Mouse (Mus musculus) stomach, embryonic 15.5 days (tissue): ENCODE results near the gene Iqgap2. TPM values are rescaled to one million over a fixed set of nuclear protein-coding genes. Genes with fewer than 3 reads are reported as not detected.

ENCODE experiments used
- ATAC-seq: fragments of 200-750 bp; cut with Nextera tagmentation; 2 replicates; pipeline ENCODE4 v1.8.0; 2017; ENCODE audit warnings: low read depth, moderate number of reproducible peaks, moderate TSS enrichment; ENCODE audit not compliant: insufficient read depth, low FRiP score
- H3K27ac ChIP-seq: fragments of 300-500 bp; sonication (generic); 2 replicates; pipeline ENCODE4 v1.5.1; 2015; ENCODE audit warnings: mild to moderate bottlenecking, inconsistent platforms
- H3K27me3 ChIP-seq: fragments of 300-500 bp; sonication (generic); replicated peaks from 2 replicates; pipeline ENCODE4 v1.6.1; 2015; ENCODE audit warnings: inconsistent platforms
- H3K36me3 ChIP-seq: fragments of 300-500 bp; sonication (generic); 2 replicates; pipeline ENCODE4 v1.6.1; 2015; ENCODE audit warnings: inconsistent platforms
- H3K4me1 ChIP-seq: fragments of 300-500 bp; sonication (generic); 2 replicates; pipeline ENCODE4 v1.6.1; 2015; ENCODE audit warnings: inconsistent platforms
- H3K4me2 ChIP-seq: fragments of 300-500 bp; sonication (generic); 2 replicates; pipeline ENCODE4 v1.6.1; 2015; ENCODE audit warnings: mild to moderate bottlenecking, inconsistent platforms
- H3K4me3 ChIP-seq: fragments of 300-500 bp; sonication (generic); replicated peaks from 2 replicates; pipeline ENCODE4 v1.5.1; 2015; ENCODE audit warnings: inconsistent platforms
- H3K9ac ChIP-seq: fragments of 300-500 bp; sonication (generic); 2 replicates; pipeline ENCODE4 v1.6.1; 2015; ENCODE audit warnings: inconsistent platforms
- H3K9me3 ChIP-seq: fragments of 300-500 bp; sonication (generic); 2 replicates; pipeline ENCODE4 v1.6.1; 2016; ENCODE audit warnings: inconsistent platforms
- WGBS: fragments of 180-500 bp; shearing (Covaris S2); methylation state at CpG from one replicate; pipeline ENCODE4 v1.1.7; 2015; 5-methylcytosine and 5-hydroxymethylcytosine counted together
- polyA plus RNA-seq: library from polyadenylated mRNA; unstranded; fragments of >200 nt; fragmentation: Nextera tagmentation; extraction: Ambion mirVana; gene quantifications from 2 replicates; pipeline ENCODE4 v1.2.1, GENCODE M21; 2015

The Iqgap2 gene
- polyA plus RNA-seq, 1 experiment from 2014 or later = 20.3 TPM

- Histone ChIP-seq H3K36me3 (0 out of 2 replicates have a peak, but pooled peaks cover 6% of the 10 kb centered on the region), H3K9me3 (no peaks in the 10 kb centered on the region), H3K4me3 (no peak overlapping the region), H3K4me1 (no peaks in the 10 kb centered on the region), H3K27ac (no peak overlapping the region), H3K9ac (no peak overlapping the region), H3K27me3 (no peaks in the 10 kb centered on the region), H3K4me2 (no peak overlapping the region)
- WGBS = 78% methylated on average over 7 of the region's 7 CpGs
- ATAC-seq = no peak
Observed at GRCm38 (mm10) chr13:95626696-95627095, 265.0 kb downstream of the Iqgap2 start.

GRCm38 (mm10) chr13:95623042-95623441 is 268.7 kb downstream of the Iqgap2 start:
- 80% methylated on average over 3 of the region's 3 CpGs for WGBS
- no peak overlapping the region for H3K9ac ChIP-seq
- no peaks in the 10 kb centered on the region for H3K4me1 ChIP-seq
- H3K4me2 ChIP-seq = no peak overlapping the region
- H3K36me3 ChIP-seq = no peaks in the 10 kb centered on the region
- ATAC-seq = no peak
- H3K9me3 ChIP-seq = no peaks in the 10 kb centered on the region
- H3K27ac ChIP-seq = no peak overlapping the region
- H3K4me3 ChIP-seq = no peak overlapping the region
- no peaks in the 10 kb centered on the region for H3K27me3 ChIP-seq

DNA sequence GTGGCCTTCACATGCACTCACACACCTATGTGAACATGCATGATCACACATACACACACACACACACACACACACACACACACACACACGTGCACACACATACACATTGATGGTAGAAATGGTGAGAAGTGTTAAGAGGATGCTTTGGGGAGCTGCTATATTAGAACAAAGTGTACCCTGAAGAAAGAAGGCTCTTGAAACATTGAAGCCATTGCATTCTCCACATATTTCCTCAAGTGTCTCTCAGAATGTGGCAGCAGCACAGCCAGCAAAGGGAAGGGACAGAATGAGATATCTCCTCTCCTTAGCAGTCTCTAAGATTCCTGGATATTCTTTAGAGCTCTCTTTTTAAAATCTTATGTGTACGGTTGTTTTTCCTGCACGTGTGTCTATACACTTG is 270.2 kb downstream of the Iqgap2 start:
- no peak overlapping the region for H3K4me2 ChIP-seq
- no peaks in the 10 kb centered on the region for H3K36me3 ChIP-seq
- ATAC-seq = no peak
- H3K4me1 ChIP-seq = peaks cover 3% of the 10 kb centered on the region
- H3K27me3 ChIP-seq = no peaks in the 10 kb centered on the region
- WGBS = 78% methylated on average over 3 of the region's 3 CpGs
- H3K4me3 ChIP-seq = no peak overlapping the region
- H3K9me3 ChIP-seq = no peaks in the 10 kb centered on the region
- H3K9ac ChIP-seq = no peak overlapping the region
- no peak overlapping the region for H3K27ac ChIP-seq

DNA sequence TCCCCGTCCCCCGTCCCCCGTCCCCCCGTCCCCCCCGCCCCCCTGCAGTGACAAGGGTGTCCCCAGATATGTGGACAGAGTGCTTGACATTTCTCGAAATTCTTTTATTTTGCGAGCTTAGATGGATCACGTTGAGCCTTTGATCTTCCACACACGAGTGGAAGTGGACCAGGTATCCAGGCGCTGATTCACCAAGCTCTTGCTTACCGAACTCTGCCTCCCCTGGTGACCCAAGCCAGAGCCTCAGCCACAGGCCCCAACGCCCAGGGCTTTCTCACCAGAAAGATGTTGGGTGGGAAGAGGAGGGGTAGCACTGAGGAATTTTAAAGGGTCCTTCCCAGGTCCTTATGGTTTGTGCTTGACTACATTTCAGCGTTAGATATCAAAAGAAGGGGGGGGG is 272.9 kb downstream of the Iqgap2 start:
- Histone ChIP-seq H3K9ac (no peak overlapping the region; the same call in 1 of the 2 replicates), H3K4me3 (peak overlapping the region; percentile 72), H3K4me2 (peak overlapping the region; percentile 73), H3K9me3 (no peaks in the 10 kb centered on the region), H3K36me3 (no peaks in the 10 kb centered on the region), H3K27ac (0 out of 2 replicates have a peak overlapping the region, but pooled peaks have one; percentile 60), H3K4me1 (peaks cover 7% of the 10 kb centered on the region), H3K27me3 (no peaks in the 10 kb centered on the region)
- ATAC-seq = no peak; the same call in 1 of the 2 replicates
- 10% methylated on average over 13 of the region's 13 CpGs for WGBS

- peaks cover 7% of the 10 kb centered on the region for H3K4me1 ChIP-seq
- H3K9me3 ChIP-seq = no peaks in the 10 kb centered on the region
- H3K9ac ChIP-seq = peak within 1 kb of the TSS; percentile 70
- no peaks in the 10 kb centered on the region for H3K36me3 ChIP-seq
- H3K4me3 ChIP-seq = peak within 1 kb of the TSS; percentile 72
- peak within 1 kb of the TSS; percentile 73 for H3K4me2 ChIP-seq
- under 1% methylated on average over 42 of the region's 42 CpGs for WGBS
- peak; percentile 94 for ATAC-seq
- H3K27ac ChIP-seq = peak within 1 kb of the TSS; percentile 60; the same call in 1 of the 2 replicates
- no peaks in the 10 kb centered on the region for H3K27me3 ChIP-seq
Observed at GRCm38 (mm10) chr13:95618309-95618712, 273.4 kb downstream of the Iqgap2 start, which contains the start of gene F2r. Gene F2r, minus strand, starts transcription at chr13:95618487.

GRCm38 (mm10) chr13:95617671-95618171 is 274.0 kb downstream of the Iqgap2 start:
- Histone ChIP-seq H3K4me1 (peaks cover 7% of the 10 kb centered on the region), H3K4me2 (peak overlapping the region; percentile 73), H3K9ac (peak overlapping the region; percentile 70), H3K4me3 (peak overlapping the region; percentile 72), H3K9me3 (no peaks in the 10 kb centered on the region), H3K27ac (peak overlapping the region; percentile 59; the same call in 1 of the 2 replicates), H3K27me3 (no peaks in the 10 kb centered on the region), H3K36me3 (no peaks in the 10 kb centered on the region)
- WGBS = under 1% methylated on average over 21 of the region's 21 CpGs
- ATAC-seq = peak; percentile 21; the same call in 1 of the 2 replicates

DNA sequence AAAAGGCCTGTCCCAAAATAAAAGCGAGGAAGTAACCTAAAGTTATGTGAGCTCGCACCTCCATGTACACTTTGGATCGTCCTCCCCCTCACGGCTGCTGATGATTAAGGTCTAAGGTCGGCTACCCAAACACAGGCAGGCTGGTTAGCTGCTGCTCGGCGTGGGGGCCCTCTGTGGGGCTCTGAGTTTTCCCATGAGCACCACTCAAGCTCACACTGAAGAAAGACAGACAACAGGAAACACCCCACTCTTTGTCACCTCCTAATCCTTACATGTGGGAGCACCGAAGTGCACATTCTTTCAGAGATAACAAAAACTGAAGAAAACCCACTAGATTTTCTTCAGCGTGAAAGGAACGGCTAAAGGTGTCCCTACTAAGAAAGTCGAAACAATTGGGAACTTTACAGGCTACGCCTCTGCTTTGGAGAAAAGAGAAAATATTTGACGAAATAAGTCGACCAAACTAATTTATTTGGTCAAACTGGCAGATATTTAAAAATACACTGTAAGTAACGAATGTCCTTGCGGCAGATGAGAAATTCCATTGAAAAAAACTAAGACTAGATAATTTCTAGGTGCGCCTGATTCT is 274.5 kb downstream of the Iqgap2 start:
- H3K27me3 ChIP-seq = no peaks in the 10 kb centered on the region
- 0 out of 2 replicates have a peak overlapping the region, but pooled peaks have one; percentile 59 for H3K27ac ChIP-seq
- WGBS = 9% methylated on average over 17 of the region's 17 CpGs
- peak overlapping the region; percentile 73 for H3K4me2 ChIP-seq
- peak overlapping the region; percentile 72 for H3K4me3 ChIP-seq
- H3K9me3 ChIP-seq = no peaks in the 10 kb centered on the region
- peaks cover 7% of the 10 kb centered on the region for H3K4me1 ChIP-seq
- ATAC-seq = no peak
- H3K9ac ChIP-seq = peak overlapping the region; percentile 32; the same call in 1 of the 2 replicates
- H3K36me3 ChIP-seq = no peaks in the 10 kb centered on the region

DNA sequence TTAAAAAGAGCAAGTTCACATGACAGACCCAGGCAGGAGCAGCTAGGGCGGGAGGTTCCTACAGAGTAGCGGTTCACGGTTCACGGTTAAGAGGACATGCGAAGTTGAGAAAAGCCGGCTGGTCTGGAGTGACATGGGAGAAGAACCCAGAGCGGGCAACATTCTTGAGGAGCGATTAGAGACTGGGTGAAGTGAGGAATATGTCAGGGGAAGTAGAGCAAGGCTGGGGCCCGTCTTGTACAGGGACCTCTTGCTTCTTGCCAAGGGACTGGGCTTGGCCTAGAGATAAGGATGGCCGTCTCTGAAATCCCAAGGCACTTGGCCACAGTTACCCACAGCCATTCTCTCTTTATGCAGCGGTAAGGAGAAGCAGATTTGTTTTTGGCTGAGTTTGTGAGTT is 275.2 kb downstream of the Iqgap2 start:
- WGBS = 32% methylated on average over 11 of the region's 11 CpGs
- H3K27ac ChIP-seq = peak overlapping the region; percentile 17; the same call in 1 of the 2 replicates

GRCm38 (mm10) chr13:95614757-95615156 is 277.0 kb downstream of the Iqgap2 start:
- no peaks in the 10 kb centered on the region for H3K27me3 ChIP-seq
- 63% methylated on average over 6 of the region's 6 CpGs for WGBS
- no peaks in the 10 kb centered on the region for H3K9me3 ChIP-seq
- no peak overlapping the region for H3K27ac ChIP-seq
- H3K4me3 ChIP-seq = no peak overlapping the region; the same call in 1 of the 2 replicates
- peak overlapping the region; percentile 10; the same call in 1 of the 2 replicates for H3K4me2 ChIP-seq
- no peaks in the 10 kb centered on the region for H3K36me3 ChIP-seq
- peaks cover 7% of the 10 kb centered on the region for H3K4me1 ChIP-seq
- no peak for ATAC-seq
- no peak overlapping the region for H3K9ac ChIP-seq

More for the DNA sequence above, 275.2 kb downstream of the Iqgap2 start:
- Histone ChIP-seq H3K9me3 (no peaks in the 10 kb centered on the region), H3K4me2 (peak overlapping the region; percentile 73), H3K9ac (peak overlapping the region; percentile 32; the same call in 1 of the 2 replicates), H3K4me1 (peaks cover 7% of the 10 kb centered on the region), H3K36me3 (no peaks in the 10 kb centered on the region), H3K27me3 (no peaks in the 10 kb centered on the region), H3K4me3 (peak overlapping the region; percentile 72)
- no peak for ATAC-seq

GRCm38 (mm10) chr13:95612243-95612642 is 279.5 kb downstream of the Iqgap2 start:
- peaks cover 7% of the 10 kb centered on the region for H3K4me1 ChIP-seq
- H3K4me2 ChIP-seq = no peak overlapping the region
- 81% methylated on average over 10 of the region's 10 CpGs for WGBS
- no peaks in the 10 kb centered on the region for H3K36me3 ChIP-seq
- no peak overlapping the region for H3K9ac ChIP-seq
- H3K27me3 ChIP-seq = no peaks in the 10 kb centered on the region
- ATAC-seq = no peak
- no peaks in the 10 kb centered on the region for H3K9me3 ChIP-seq
- no peak overlapping the region for H3K4me3 ChIP-seq
- no peak overlapping the region for H3K27ac ChIP-seq

DNA sequence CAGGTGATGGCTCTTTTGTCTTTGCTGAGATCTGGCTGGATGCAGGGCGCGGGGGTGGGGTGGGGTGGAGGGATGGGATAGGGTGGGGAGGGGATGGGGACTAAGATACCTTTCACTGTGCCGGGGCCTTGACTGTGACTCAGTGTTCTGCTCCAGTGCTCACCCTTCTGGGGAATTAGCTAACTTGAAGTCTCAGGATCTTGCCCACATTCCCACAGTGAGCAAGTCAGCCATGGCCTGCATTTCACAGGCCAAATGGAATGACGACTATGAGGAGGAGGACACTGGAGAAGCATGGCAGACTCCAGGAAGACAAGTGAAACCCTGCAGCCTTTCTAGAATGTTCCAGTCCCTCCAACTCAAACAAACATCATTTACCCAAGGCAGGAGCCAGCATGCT is 280.0 kb downstream of the Iqgap2 start:
- no peak overlapping the region for H3K27ac ChIP-seq
- WGBS = 83% methylated on average over 4 of the region's 4 CpGs
- ATAC-seq = no peak

More for the DNA sequence above, 280.0 kb downstream of the Iqgap2 start:
- Histone ChIP-seq H3K4me2 (no peak overlapping the region), H3K9me3 (no peaks in the 10 kb centered on the region), H3K4me3 (no peak overlapping the region), H3K36me3 (no peaks in the 10 kb centered on the region), H3K27me3 (no peaks in the 10 kb centered on the region), H3K9ac (no peak overlapping the region), H3K4me1 (peaks cover 6% of the 10 kb centered on the region)
